Mouse (Mus musculus) CD4-positive, CD25-positive, alpha-beta regulatory T cell, adult 4 months (primary cell): ENCODE measurements around the gene Hey2. TPM values are rescaled to one million over a fixed set of nuclear protein-coding genes. Genes with fewer than 3 reads are reported as not detected.

Experiments used
- ATAC-seq: one replicate; pipeline ENCODE4 v1.8.0; 2017
- polyA plus RNA-seq, 2 experiments: library from polyadenylated mRNA; unstranded; fragments of 100-300 nt; shearing (Covaris generic); gene quantifications; one replicate each; pipeline ENCODE4 v1.2.1; 2017

Gene Hey2
- polyA plus RNA-seq, 2 experiments from 2014 or later, result 0.15 TPM; not detected in 1

GRCm38 (mm10) chr10:30789521-30789920, 53.1 kb downstream of the Hey2 start:
- no peak for ATAC-seq

- no peak for ATAC-seq
These were observed 54.3 kb downstream of the Hey2 start for GRCm38 (mm10) chr10:30788340-30788721.

- ATAC-seq, result no peak
These were observed 54.8 kb downstream of the Hey2 start for GRCm38 (mm10) chr10:30787684-30788339.

- ATAC-seq, result no peak
These were observed 56.4 kb downstream of the Hey2 start for GRCm38 (mm10) chr10:30786103-30786754.

Other genes starting within 250 kb of the Hey2 start
- 10 to 100 TPM; 34.6 to 47.4 TPM for gene Trmt11, start 242.1 kb downstream of the Hey2 start, polyA plus RNA-seq
- gene Hint3, start 213.2 kb downstream of the Hey2 start, polyA plus RNA-seq, result 10 to 100 TPM; 42.7 to 50.5 TPM
- gene Ncoa7, start 39.5 kb downstream of the Hey2 start, polyA plus RNA-seq, result 100 to 1,000 TPM; 105 to 122 TPM